Mouse (Mus musculus): ENCODE measurements around the gene Sema4g. TPM values are rescaled to one million over a fixed set of nuclear protein-coding genes. Genes with fewer than 3 reads are reported as not detected.
A peak's percentile ranks its signal among the peaks of the same experiment; 100 is the strongest.

The Sema4g gene
- polyA plus RNA-seq, 1 experiment: not detected

- no peak for TF ChIP-seq POLR2A (IDR thresholded peaks at IDR 0.05; ENCODE audit: insufficient read depth, low read depth, low read length)
- no peak for TF ChIP-seq CTCF (IDR thresholded peaks at IDR 0.05; ENCODE audit: insufficient read depth, low read depth, low read length)
- H3K27ac ChIP-seq (ENCODE audit: insufficient read depth, low read depth, low read length): no peak overlapping the region
- WGBS: 96% methylated on average over 4 of the region's 4 CpGs
- H3K4me1 ChIP-seq (ENCODE audit: control insufficient read depth, insufficient read depth, low read length): 0 out of 2 replicates have a peak, but pooled peaks cover 2% of the 10 kb centered on the region
- no peak overlapping the region for H3K4me3 ChIP-seq (ENCODE audit: insufficient read depth, low read depth, low read length)
These were observed 4.5 kb upstream of the Sema4g start for GRCm38 (mm10) chr19:44984420-44984819.

GRCm38 (mm10) chr19:44985159-44985988 is 3.5 kb upstream of the Sema4g start:
- Histone ChIP-seq H3K27ac (ENCODE audit: insufficient read depth, low read depth, low read length) (no peak overlapping the region), H3K4me1 (ENCODE audit: control insufficient read depth, insufficient read depth, low read length) (peaks cover 11% of the 10 kb centered on the region; the same call in 1 of the 2 replicates), H3K4me3 (ENCODE audit: insufficient read depth, low read depth, low read length) (no peak overlapping the region)
- WGBS: 65% methylated on average over 5 of the region's 5 CpGs
- no peak for TF ChIP-seq POLR2A (IDR thresholded peaks at IDR 0.05; ENCODE audit: insufficient read depth, low read depth, low read length)
- no peak for TF ChIP-seq CTCF (IDR thresholded peaks at IDR 0.05; ENCODE audit: insufficient read depth, low read depth, low read length)

- Histone ChIP-seq H3K27ac (ENCODE audit: insufficient read depth, low read depth, low read length) (no peak overlapping the region), H3K4me1 (ENCODE audit: control insufficient read depth, insufficient read depth, low read length) (peaks cover 11% of the 10 kb centered on the region; the same call in 1 of the 2 replicates), H3K4me3 (ENCODE audit: insufficient read depth, low read depth, low read length) (no peak overlapping the region)
- 77% methylated on average over 6 of the region's 6 CpGs for WGBS
- TF ChIP-seq CTCF (IDR thresholded peaks at IDR 0.05; ENCODE audit: insufficient read depth, low read depth, low read length) (no peak), POLR2A (IDR thresholded peaks at IDR 0.05; ENCODE audit: insufficient read depth, low read depth, low read length) (no peak)
These were observed 1.9 kb upstream of the Sema4g start for GRCm38 (mm10) chr19:44987004-44987403.

GRCm38 (mm10) chr19:44987851-44988250 is 1.1 kb upstream of the Sema4g start:
- 73% methylated on average over 6 of the region's 6 CpGs for WGBS
- no peak overlapping the region for H3K27ac ChIP-seq (ENCODE audit: insufficient read depth, low read depth, low read length)
- TF ChIP-seq CTCF (IDR thresholded peaks at IDR 0.05; ENCODE audit: insufficient read depth, low read depth, low read length): no peak
- no peak for TF ChIP-seq POLR2A (IDR thresholded peaks at IDR 0.05; ENCODE audit: insufficient read depth, low read depth, low read length)

GRCm38 (mm10) chr19:44988321-44988720 is 580 bp upstream of the Sema4g start:
- 39% methylated on average over 9 of the region's 9 CpGs for WGBS
- TF ChIP-seq CTCF (IDR thresholded peaks at IDR 0.05; ENCODE audit: insufficient read depth, low read depth, low read length) (no peak), POLR2A (IDR thresholded peaks at IDR 0.05; ENCODE audit: insufficient read depth, low read depth, low read length) (no peak)
- peaks cover 11% of the 10 kb centered on the region; the same call in 1 of the 2 replicates for H3K4me1 ChIP-seq (ENCODE audit: control insufficient read depth, insufficient read depth, low read length)
- H3K27ac ChIP-seq (ENCODE audit: insufficient read depth, low read depth, low read length): no peak overlapping the region
- 0 out of 2 replicates have a peak overlapping the region, but pooled peaks have one; percentile 65 for H3K4me3 ChIP-seq (ENCODE audit: insufficient read depth, low read depth, low read length)

More at GRCm38 (mm10) chr19:44987851-44988250, 1.1 kb upstream of the Sema4g start:
- Histone ChIP-seq H3K4me1 (ENCODE audit: control insufficient read depth, insufficient read depth, low read length) (peaks cover 11% of the 10 kb centered on the region; the same call in 1 of the 2 replicates), H3K4me3 (ENCODE audit: insufficient read depth, low read depth, low read length) (no peak overlapping the region)

GRCm38 (mm10) chr19:44989567-44990495 is 930 bp downstream of the Sema4g start:
- TF ChIP-seq POLR2A (IDR thresholded peaks at IDR 0.05; ENCODE audit: insufficient read depth, low read depth, low read length) (no peak), CTCF (IDR thresholded peaks at IDR 0.05; ENCODE audit: insufficient read depth, low read depth, low read length) (no peak)
- H3K4me3 ChIP-seq (ENCODE audit: insufficient read depth, low read depth, low read length): peak overlapping the region; percentile 65
- 13% methylated on average over 22 of the region's 22 CpGs for WGBS
- H3K27ac ChIP-seq (ENCODE audit: insufficient read depth, low read depth, low read length): no peak overlapping the region
- H3K4me1 ChIP-seq (ENCODE audit: control insufficient read depth, insufficient read depth, low read length): peaks cover 11% of the 10 kb centered on the region; the same call in 1 of the 2 replicates

- peaks cover 11% of the 10 kb centered on the region; the same call in 1 of the 2 replicates for H3K4me1 ChIP-seq (ENCODE audit: control insufficient read depth, insufficient read depth, low read length)
- TF ChIP-seq CTCF (IDR thresholded peaks at IDR 0.05; ENCODE audit: insufficient read depth, low read depth, low read length): no peak
- no peak for TF ChIP-seq POLR2A (IDR thresholded peaks at IDR 0.05; ENCODE audit: insufficient read depth, low read depth, low read length)
- 95% methylated on average over 8 of the region's 8 CpGs for WGBS
- H3K27ac ChIP-seq (ENCODE audit: insufficient read depth, low read depth, low read length): no peak overlapping the region
- H3K4me3 ChIP-seq (ENCODE audit: insufficient read depth, low read depth, low read length): no peak overlapping the region
These were observed 2.1 kb downstream of the Sema4g start for GRCm38 (mm10) chr19:44991031-44991430.

GRCm38 (mm10) chr19:44992246-44992645 is 3.3 kb downstream of the Sema4g start:
- H3K4me3 ChIP-seq (ENCODE audit: insufficient read depth, low read depth, low read length): no peak overlapping the region
- TF ChIP-seq POLR2A (IDR thresholded peaks at IDR 0.05; ENCODE audit: insufficient read depth, low read depth, low read length): no peak
- TF ChIP-seq CTCF (IDR thresholded peaks at IDR 0.05; ENCODE audit: insufficient read depth, low read depth, low read length): no peak
- WGBS: 71% methylated on average over 7 of the region's 7 CpGs
- H3K4me1 ChIP-seq (ENCODE audit: control insufficient read depth, insufficient read depth, low read length): peaks cover 11% of the 10 kb centered on the region; the same call in 1 of the 2 replicates
- H3K27ac ChIP-seq (ENCODE audit: insufficient read depth, low read depth, low read length): no peak overlapping the region
